Mouse (Mus musculus): ENCODE measurements around the gene Parpbp.

GRCm38 (mm10) chr10:88064872-88065271 is 81.9 kb downstream of the Parpbp start:
- TF ChIP-seq CTCF (IDR thresholded peaks at IDR 0.05; ENCODE audit: extremely low read depth, insufficient read depth, insufficient read length, insufficient replicate concordance) (no peak), POLR2A (IDR thresholded peaks at IDR 0.05; ENCODE audit: low read depth, low read length) (no peak)

Data from spleen, adult 2 months (tissue).